Mouse (Mus musculus) A20 (cell line): ENCODE measurements around the gene Ankle2.

ENCODE experiments used
- DNase-seq: peaks from one replicate; pipeline ENCODE4 v3.0.0-alpha.2; 2011; ENCODE audit warnings: low read depth, low spot score

Ankle2 gene

GRCm38 (mm10) chr5:110230780-110231461 is at the start of gene Ankle2:
Gene Ankle2 (plus strand): TSS chr5:110231004.
- peak; percentile 96 for DNase-seq

GRCm38 (mm10) chr5:110181716-110182115 is 49.1 kb upstream of the Ankle2 start:
- DNase-seq: no peak

GRCm38 (mm10) chr5:110203164-110203895 is 27.5 kb upstream of the Ankle2 start:
- peak; percentile 35 for DNase-seq

- peak; percentile 34 for DNase-seq
Measured at GRCm38 (mm10) chr5:110204777-110205176, 26.0 kb upstream of the Ankle2 start.

GRCm38 (mm10) chr5:110211312-110211711 is 19.5 kb upstream of the Ankle2 start:
- no peak for DNase-seq

GRCm38 (mm10) chr5:110216780-110217179 is 14.0 kb upstream of the Ankle2 start:
- DNase-seq: no peak

- no peak for DNase-seq
Measured at GRCm38 (mm10) chr5:110220331-110220730, 10.5 kb upstream of the Ankle2 start.

- DNase-seq: no peak
Measured at GRCm38 (mm10) chr5:110222757-110223156, 8.0 kb upstream of the Ankle2 start.

- DNase-seq: no peak
Measured at GRCm38 (mm10) chr5:110225056-110225455, 5.7 kb upstream of the Ankle2 start.

- DNase-seq: no peak
Measured at GRCm38 (mm10) chr5:110227336-110227883, 3.4 kb upstream of the Ankle2 start.

- DNase-seq: no peak
Measured at GRCm38 (mm10) chr5:110230401-110230779, 414 bp upstream of the Ankle2 start.

- peak; percentile 86 for DNase-seq
Measured at GRCm38 (mm10) chr5:110231638-110232037, 834 bp downstream of the Ankle2 start.

- DNase-seq: peak; percentile 83
Measured at GRCm38 (mm10) chr5:110232346-110232745, 1.5 kb downstream of the Ankle2 start.

- DNase-seq: no peak
Measured at GRCm38 (mm10) chr5:110244091-110244490, 13.3 kb downstream of the Ankle2 start.

- no peak for DNase-seq
Measured at GRCm38 (mm10) chr5:110266941-110267340, 36.1 kb downstream of the Ankle2 start.

GRCm38 (mm10) chr5:110269141-110270101 is 38.6 kb downstream of the Ankle2 start, which contains the start of gene Pgam5:
Gene Pgam5 (minus strand): TSS chr5:110269913.
- DNase-seq: peak; percentile 97

GRCm38 (mm10) chr5:110270242-110270641 is 39.4 kb downstream of the Ankle2 start:
- no peak for DNase-seq

- no peak for DNase-seq
Measured at GRCm38 (mm10) chr5:110274147-110274546, 43.3 kb downstream of the Ankle2 start.

- DNase-seq: no peak
Measured at GRCm38 (mm10) chr5:110274846-110275245, 44.0 kb downstream of the Ankle2 start.

GRCm38 (mm10) chr5:110276391-110276790 is 45.6 kb downstream of the Ankle2 start:
- DNase-seq: no peak

GRCm38 (mm10) chr5:110276910-110277309 is 46.1 kb downstream of the Ankle2 start:
- no peak for DNase-seq

GRCm38 (mm10) chr5:110281984-110282383 is 51.2 kb downstream of the Ankle2 start:
- no peak for DNase-seq
